Mouse (Mus musculus): Measurements from ENCODE around the gene Ankef1.

DNA sequence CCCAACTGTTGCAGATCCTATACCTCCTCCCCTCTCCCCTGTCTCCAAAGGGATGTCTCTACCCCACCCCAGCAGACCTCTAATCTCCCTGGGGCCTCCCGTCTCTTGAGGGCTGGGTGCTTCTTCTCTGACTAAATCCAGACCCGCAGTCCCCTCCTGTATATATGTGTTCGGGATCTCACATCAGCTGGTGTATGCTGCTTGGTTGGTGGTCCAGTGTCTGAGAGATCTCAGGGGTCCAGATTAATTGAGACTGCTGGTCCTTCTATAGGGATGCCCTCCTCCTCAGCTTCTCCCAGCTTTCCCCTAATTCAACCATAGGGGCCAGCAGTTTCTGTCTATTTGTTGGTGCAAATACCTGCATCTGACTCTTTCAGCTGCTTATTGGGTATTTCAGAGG lies 18.7 kb upstream of the Ankef1 start:
- no peak for TF ChIP-seq GATA1 (IDR thresholded peaks at IDR 0.05; ENCODE audit: borderline replicate concordance, low read length)
- TF ChIP-seq FLI1 (IDR thresholded peaks at IDR 0.05; ENCODE audit: low read length), result no peak

Data from megakaryocyte, embryonic 14.5 days (primary cell).